Mouse (Mus musculus) gastrocnemius, postnatal 4 days (tissue): Measurements from ENCODE around the gene Syt1. TPM values are rescaled to one million over a fixed set of nuclear protein-coding genes. Genes with fewer than 3 reads are reported as not detected.

Experiments used
- DNase-seq, 2 experiments: peaks; one replicate each; pipeline ENCODE4 v3.0.0; 2021 to 2022; ENCODE audit warnings: low spot score in 2 of 2, mixed read lengths in 2 of 2
- total RNA-seq, 2 experiments: library from RNA; stranded (reverse); gene quantifications; 2 replicates each; pipeline ENCODE4 v1.2.3; 2021

The Syt1 gene
- total RNA-seq, 2 experiments from 2014 or later, result 0.18 to 0.22 TPM

- no peak for DNase-seq
These were observed 479.7 kb downstream of the Syt1 start for GRCm38 (mm10) chr10:108531111-108531510.

GRCm38 (mm10) chr10:108528338-108528737 lies 482.4 kb downstream of the Syt1 start:
- no peak for DNase-seq

- no peak for DNase-seq
These were observed 485.3 kb downstream of the Syt1 start for GRCm38 (mm10) chr10:108525506-108525905.

- DNase-seq, result no peak
These were observed 486.3 kb downstream of the Syt1 start for GRCm38 (mm10) chr10:108524306-108525029.

GRCm38 (mm10) chr10:108519156-108519555 lies 491.6 kb downstream of the Syt1 start:
- DNase-seq, result no peak

- no peak for DNase-seq
These were observed 493.7 kb downstream of the Syt1 start for GRCm38 (mm10) chr10:108517076-108517475.

GRCm38 (mm10) chr10:108514671-108515070 lies 496.1 kb downstream of the Syt1 start:
- DNase-seq, result no peak

- no peak for DNase-seq
These were observed 501.2 kb downstream of the Syt1 start for GRCm38 (mm10) chr10:108509579-108509978.

- no peak for DNase-seq
These were observed 503.9 kb downstream of the Syt1 start for GRCm38 (mm10) chr10:108506917-108507316.

- DNase-seq, result no peak
These were observed 505.9 kb downstream of the Syt1 start for GRCm38 (mm10) chr10:108504925-108505324.

- no peak for DNase-seq
These were observed 506.5 kb downstream of the Syt1 start for GRCm38 (mm10) chr10:108504128-108504870.

GRCm38 (mm10) chr10:108490231-108490630 lies 520.6 kb downstream of the Syt1 start:
- no peak for DNase-seq

GRCm38 (mm10) chr10:108483991-108484390 lies 526.8 kb downstream of the Syt1 start:
- DNase-seq, result no peak

- DNase-seq, result no peak
These were observed 530.5 kb downstream of the Syt1 start for GRCm38 (mm10) chr10:108480146-108480850.

GRCm38 (mm10) chr10:108470319-108470955 lies 540.3 kb downstream of the Syt1 start:
- no peak for DNase-seq

GRCm38 (mm10) chr10:108466539-108466938 lies 544.2 kb downstream of the Syt1 start:
- DNase-seq, result no peak

GRCm38 (mm10) chr10:108461862-108462261 lies 548.9 kb downstream of the Syt1 start:
- DNase-seq, result no peak

GRCm38 (mm10) chr10:108457054-108457453 lies 553.7 kb downstream of the Syt1 start:
- no peak for DNase-seq

- DNase-seq, result no peak
These were observed 554.9 kb downstream of the Syt1 start for GRCm38 (mm10) chr10:108455883-108456282.

GRCm38 (mm10) chr10:108455204-108455603 lies 555.6 kb downstream of the Syt1 start:
- no peak for DNase-seq

GRCm38 (mm10) chr10:108454691-108455117 lies 556.1 kb downstream of the Syt1 start:
- DNase-seq, result no peak
